Mouse (Mus musculus) G1E (cell line): ENCODE results near the gene Dact2.
A peak's percentile ranks its signal among the peaks of the same experiment; 100 is the strongest.

Experiments
- CTCF ChIP-seq: IDR thresholded peaks from 2 replicates; pipeline ENCODE4 v1.5.1; 2012; ENCODE audit warnings: low read depth, low read length, inconsistent platforms, mixed read lengths
- GATA1 ChIP-seq: IDR thresholded peaks from 2 replicates; pipeline ENCODE4 v1.6.1; 2012; ENCODE audit warnings: borderline replicate concordance, low read length, inconsistent platforms, mixed read lengths

- TF ChIP-seq CTCF (peak; percentile 48; the same call in 1 of the 2 replicates), GATA1 (no peak)
These were observed 16.6 kb upstream of the Dact2 start for GRCm38 (mm10) chr17:14220606-14221202.
